Mouse (Mus musculus): ENCODE data around the gene Nudt15.

DNA sequence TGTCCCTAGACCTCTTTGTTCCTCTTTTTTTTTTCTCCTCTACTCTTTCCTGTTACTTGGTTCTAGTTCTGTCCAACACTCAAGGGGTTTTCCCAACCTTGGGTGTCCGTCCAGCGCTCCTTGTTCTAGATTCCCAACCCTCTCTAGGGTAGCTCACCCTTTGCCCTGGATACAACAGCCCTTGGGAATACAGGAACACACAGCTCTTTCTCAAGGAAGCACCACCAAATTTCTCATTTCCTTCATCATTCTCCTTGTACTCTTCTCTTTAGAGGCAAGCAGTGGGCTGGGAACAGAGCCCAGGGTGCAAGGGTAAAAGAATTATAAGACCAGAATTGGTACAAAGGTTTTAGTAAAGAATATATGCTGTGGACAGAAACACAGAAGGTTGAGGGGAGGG is 12.4 kb downstream of the Nudt15 start:
- TF ChIP-seq CTCF (IDR thresholded peaks at IDR 0.05; ENCODE audit: control insufficient read depth, insufficient read depth, insufficient read length) (no peak), MYOG (IDR thresholded peaks at IDR 0.05; ENCODE audit: control insufficient read depth, extremely low read depth, insufficient read length) (no peak), USF1 (IDR thresholded peaks at IDR 0.05; ENCODE audit: low read depth) (no peak), MAX (IDR thresholded peaks at IDR 0.05) (no peak), MYOD1 (IDR thresholded peaks at IDR 0.05; ENCODE audit: control insufficient read depth, insufficient read length, low read depth) (no peak), CEBPB (IDR thresholded peaks at IDR 0.05; ENCODE audit: low read depth) (no peak)
